Mouse (Mus musculus): ENCODE data around the gene Mak.

DNA sequence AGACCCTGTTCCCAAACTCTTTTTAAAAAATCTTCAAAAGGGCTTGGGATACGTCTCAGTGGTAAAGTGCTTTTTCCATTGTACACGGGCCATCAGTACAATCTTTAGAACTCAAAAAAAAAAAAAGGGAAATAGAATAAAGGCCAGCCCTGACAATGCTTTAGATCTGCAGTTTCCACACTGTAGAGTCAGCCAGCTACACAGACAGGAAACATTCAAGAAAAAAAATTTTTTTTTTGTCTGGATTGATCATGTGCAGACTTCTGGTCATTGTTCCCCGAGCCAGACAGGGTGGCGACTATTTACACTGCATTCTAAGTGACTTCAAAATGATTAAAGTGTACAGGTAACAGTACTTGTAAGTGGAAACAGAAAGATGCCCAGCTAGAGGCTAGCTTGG lies 100.9 kb downstream of the Mak start:
- TF ChIP-seq CTCF (IDR thresholded peaks at IDR 0.05; ENCODE audit: insufficient read depth, low read depth, low read length): no peak
- TF ChIP-seq POLR2A (IDR thresholded peaks at IDR 0.05; ENCODE audit: insufficient read depth, low read depth, low read length): no peak
